Mouse (Mus musculus) liver, postnatal 0 days (tissue): ENCODE results near the gene Phrf1. TPM values are rescaled to one million over a fixed set of nuclear protein-coding genes. Genes with fewer than 3 reads are reported as not detected.

Experiments
- ATAC-seq: fragments of 200-750 bp; cut with Nextera tagmentation; 2 replicates; pipeline ENCODE4 v1.8.0; 2017; ENCODE audit warnings: mild to moderate bottlenecking, moderate library complexity
- DNase-seq: peaks from one replicate; pipeline ENCODE4 v3.0.0-alpha.2; 2016
- H3K27ac ChIP-seq: fragments of 300-500 bp; sonication (generic); 2 replicates; pipeline ENCODE4 v1.5.1; 2014; ENCODE audit warnings: antibody characterized with exemption, moderate library complexity, mild to moderate bottlenecking, low read depth
- H3K27me3 ChIP-seq: fragments of 300-500 bp; sonication (generic); 2 replicates; pipeline ENCODE4 v1.6.1; 2014; ENCODE audit warnings: low read length, control low read depth, mixed read lengths; ENCODE audit not compliant: insufficient read depth
- H3K36me3 ChIP-seq: fragments of 300-500 bp; sonication (generic); replicated peaks from 2 replicates; pipeline ENCODE4 v1.6.1; 2014; ENCODE audit warnings: mild to moderate bottlenecking, control low read depth, low read length, moderate library complexity, mixed read lengths; ENCODE audit not compliant: insufficient read depth
- H3K4me1 ChIP-seq: fragments of 300-500 bp; sonication (generic); 2 replicates; pipeline ENCODE4 v1.6.1; 2014; ENCODE audit warnings: antibody characterized with exemption, mild to moderate bottlenecking, control low read depth; ENCODE audit not compliant: insufficient read depth
- H3K4me2 ChIP-seq: fragments of 300-500 bp; sonication (generic); 2 replicates; pipeline ENCODE4 v1.6.1; 2014; ENCODE audit warnings: low read depth, mild to moderate bottlenecking, low read length, moderate library complexity, mixed read lengths
- H3K4me3 ChIP-seq: fragments of 300-500 bp; sonication (generic); 2 replicates; pipeline ENCODE4 v1.5.1; 2014; ENCODE audit warnings: low read depth, low read length
- H3K9ac ChIP-seq: fragments of 300-500 bp; sonication (generic); replicated peaks from 2 replicates; pipeline ENCODE4 v1.6.1; 2014; ENCODE audit warnings: mild to moderate bottlenecking, moderate library complexity
- H3K9me3 ChIP-seq: fragments of 300-500 bp; sonication (generic); 2 replicates; pipeline ENCODE4 v1.6.1; 2016; ENCODE audit warnings: mild to moderate bottlenecking, control low read depth, low read length, mixed read lengths
- CTCF ChIP-seq: sonication (generic); IDR thresholded peaks from 2 replicates; pipeline ENCODE4 v1.5.1; 2016; ENCODE audit warnings: antibody characterized with exemption, low read depth
- EP300 ChIP-seq: IDR thresholded peaks from 2 replicates; pipeline ENCODE4 v1.6.1; 2016; ENCODE audit warnings: antibody characterized with exemption, low read depth, mild to moderate bottlenecking
- WGBS: fragments of 180-500 bp; shearing (Covaris S2); extraction: QIAGEN DNeasy Blood & Tissue Kit; methylation state at CpG from one replicate; pipeline ENCODE4 v1.1.7; 2014; ENCODE audit not compliant: insufficient replicate concordance; 5-methylcytosine and 5-hydroxymethylcytosine counted together
- polyA plus RNA-seq: library from polyadenylated mRNA; unstranded; fragments of >200 nt; fragmentation: Nextera tagmentation; extraction: Ambion mirVana; gene quantifications from 2 replicates; pipeline ENCODE4 v1.2.1, GENCODE M21; 2015

Phrf1 gene
- polyA plus RNA-seq, 1 experiment from 2014 or later = 14.3 TPM

DNA sequence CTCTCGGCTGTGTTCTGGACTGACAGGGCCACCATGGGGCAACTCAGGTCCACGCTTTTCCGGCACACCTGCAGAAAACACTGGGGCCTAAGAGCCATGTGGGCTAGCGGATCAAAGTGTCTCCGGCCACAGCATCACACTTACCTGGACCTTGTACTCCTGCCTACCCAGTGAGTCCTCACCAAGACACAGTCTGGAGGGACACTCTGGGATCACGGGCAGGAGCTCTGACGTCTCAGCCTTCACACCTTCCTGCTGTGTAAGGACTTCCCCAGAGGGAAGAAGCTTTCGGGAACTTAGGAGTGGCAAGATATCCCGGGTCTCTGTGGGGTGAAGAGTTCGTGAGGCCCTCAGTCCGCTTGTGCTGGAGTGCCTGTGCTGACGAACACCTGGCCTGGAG is 18.4 kb upstream of the Phrf1 start:
- H3K9me3 ChIP-seq = no peaks in the 10 kb centered on the region
- H3K4me2 ChIP-seq = peak overlapping the region; percentile 51; the same call in 1 of the 2 replicates
- no peak overlapping the region for H3K4me3 ChIP-seq
- H3K27ac ChIP-seq = no peak overlapping the region
- peaks cover 30% of the 10 kb centered on the region for H3K4me1 ChIP-seq
- H3K36me3 ChIP-seq = no peaks in the 10 kb centered on the region
- DNase-seq (no peak), ATAC-seq (no peak)
- TF ChIP-seq EP300 (no peak), CTCF (no peak)
- H3K9ac ChIP-seq = no peak overlapping the region
- H3K27me3 ChIP-seq = no peaks in the 10 kb centered on the region
- 77% methylated on average over 12 of the region's 12 CpGs for WGBS

DNA sequence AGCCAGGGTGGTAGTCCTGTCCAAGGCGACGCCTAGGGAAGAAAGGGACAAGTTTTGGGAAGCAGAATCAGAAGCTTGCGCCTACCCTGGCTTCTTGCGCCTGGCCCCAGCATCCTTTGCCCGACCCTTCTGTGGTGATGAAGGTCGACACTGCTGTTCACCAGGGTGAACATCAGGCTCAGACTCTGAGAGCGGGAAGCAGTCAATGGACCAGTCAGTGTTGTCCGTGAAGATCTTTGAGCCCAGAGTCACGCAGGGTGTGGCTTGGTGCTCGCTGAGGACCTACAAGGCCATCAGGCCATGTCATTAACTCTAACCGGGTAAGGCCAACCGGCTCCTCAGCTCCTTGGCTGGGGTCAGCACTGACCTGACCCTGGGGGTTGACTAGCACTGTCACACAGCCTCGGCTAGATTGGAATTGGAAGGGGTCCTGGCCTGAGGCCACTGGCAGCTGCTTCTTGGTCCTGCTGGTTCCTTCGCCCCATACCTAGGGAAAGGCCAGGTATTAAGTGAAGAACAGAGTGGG is 17.9 kb upstream of the Phrf1 start:
- peaks cover 32% of the 10 kb centered on the region for H3K4me1 ChIP-seq
- H3K9ac ChIP-seq = no peak overlapping the region

GRCm38 (mm10) chr7:141213133-141213532 is 15.5 kb upstream of the Phrf1 start:
- TF ChIP-seq EP300 (no peak), CTCF (no peak)
- H3K4me1 ChIP-seq = peaks cover 47% of the 10 kb centered on the region
- H3K27me3 ChIP-seq = no peaks in the 10 kb centered on the region
- 85% methylated on average over 3 of the region's 3 CpGs for WGBS
- no peaks in the 10 kb centered on the region for H3K9me3 ChIP-seq
- no peak overlapping the region for H3K4me3 ChIP-seq
- DNase-seq (no peak), ATAC-seq (no peak)
- H3K9ac ChIP-seq = no peak overlapping the region
- H3K36me3 ChIP-seq = peaks cover 2% of the 10 kb centered on the region; the same call in 1 of the 2 replicates
- no peak overlapping the region for H3K27ac ChIP-seq
- no peak overlapping the region for H3K4me2 ChIP-seq

More for the DNA sequence above, 17.9 kb upstream of the Phrf1 start:
- ATAC-seq (no peak), DNase-seq (no peak)
- Histone ChIP-seq H3K36me3 (no peaks in the 10 kb centered on the region), H3K4me3 (no peak overlapping the region), H3K27ac (no peak overlapping the region), H3K27me3 (no peaks in the 10 kb centered on the region), H3K4me2 (no peak overlapping the region), H3K9me3 (no peaks in the 10 kb centered on the region)
- WGBS = 86% methylated on average over 14 of the region's 14 CpGs
- TF ChIP-seq CTCF (no peak), EP300 (no peak)

DNA sequence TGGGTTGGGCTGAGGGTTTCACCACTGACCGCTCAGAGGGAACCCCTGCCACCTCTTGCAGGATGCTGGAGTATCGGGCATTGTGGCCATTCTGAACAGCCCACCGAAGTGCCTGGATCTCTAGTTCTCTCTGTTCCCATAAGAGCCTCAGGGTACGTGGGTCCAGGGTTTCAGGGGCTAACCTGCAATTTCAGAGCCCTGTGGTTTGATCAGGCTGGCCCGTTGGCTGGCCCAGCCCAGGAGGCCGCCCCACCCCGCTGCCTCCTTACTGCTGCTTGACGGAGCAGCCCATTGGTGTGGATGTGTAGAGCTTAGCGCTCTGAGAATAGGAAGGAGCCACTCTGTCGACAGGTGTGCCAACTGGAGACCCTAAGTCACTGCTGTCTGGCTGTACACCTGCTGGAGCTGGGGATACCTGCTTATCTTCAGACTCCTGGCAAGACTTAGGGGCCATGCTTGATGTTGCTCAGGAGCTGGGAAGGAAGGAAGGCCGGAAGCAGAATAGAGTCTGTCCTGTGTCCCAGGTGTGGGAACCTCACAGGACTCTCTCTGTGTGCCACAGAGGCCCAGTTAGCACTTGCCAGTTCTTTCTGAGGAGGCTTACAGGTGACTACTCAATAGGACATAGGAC is 14.9 kb upstream of the Phrf1 start, which contains the start of gene Lmntd2:
TSS of gene Lmntd2 (minus strand) at position 476 of the 631 bp plus-strand sequence.
- DNase-seq (no peak), ATAC-seq (no peak)
- 91% methylated on average over 11 of the region's 11 CpGs for WGBS
- Histone ChIP-seq H3K9ac (no peak within 1 kb of the TSS; the same call in 1 of the 2 replicates), H3K27me3 (no peaks in the 10 kb centered on the region), H3K4me2 (peak within 1 kb of the TSS; percentile 99), H3K27ac (peak within 1 kb of the TSS; percentile 93), H3K4me3 (peak within 1 kb of the TSS; percentile 70; the same call in 1 of the 2 replicates), H3K4me1 (peaks cover 50% of the 10 kb centered on the region), H3K36me3 (peaks cover 2% of the 10 kb centered on the region; the same call in 1 of the 2 replicates), H3K9me3 (no peaks in the 10 kb centered on the region)
- no peak for TF ChIP-seq EP300
- no peak for TF ChIP-seq CTCF

- no peak overlapping the region for H3K4me3 ChIP-seq
- no peak overlapping the region for H3K4me2 ChIP-seq
- H3K9me3 ChIP-seq = no peaks in the 10 kb centered on the region
- peaks cover 2% of the 10 kb centered on the region; the same call in 1 of the 2 replicates for H3K36me3 ChIP-seq
- no peak overlapping the region for H3K9ac ChIP-seq
- ATAC-seq (no peak), DNase-seq (no peak)
- no peak for TF ChIP-seq EP300
- TF ChIP-seq CTCF = no peak
- WGBS = 66% methylated on average over 3 of the region's 3 CpGs
- H3K27ac ChIP-seq = no peak overlapping the region
- peaks cover 48% of the 10 kb centered on the region for H3K4me1 ChIP-seq
- H3K27me3 ChIP-seq = no peaks in the 10 kb centered on the region
Observed at GRCm38 (mm10) chr7:141214310-141214709, 14.3 kb upstream of the Phrf1 start.

GRCm38 (mm10) chr7:141215101-141215879 is 13.3 kb upstream of the Phrf1 start, which contains the start of gene Rassf7:
Rassf7 (plus strand) TSS chr7:141215860.
- WGBS = 3% methylated on average over 40 of the region's 41 CpGs
- peaks cover 4% of the 10 kb centered on the region; the same call in 1 of the 2 replicates for H3K36me3 ChIP-seq
- peaks cover 48% of the 10 kb centered on the region for H3K4me1 ChIP-seq
- DNase-seq (peak; percentile 97), ATAC-seq (peak; percentile 91)
- H3K9me3 ChIP-seq = no peaks in the 10 kb centered on the region
- H3K27ac ChIP-seq = peak within 1 kb of the TSS; percentile 93
- H3K9ac ChIP-seq = peak within 1 kb of the TSS; percentile 75
- peak within 1 kb of the TSS; percentile 99 for H3K4me2 ChIP-seq
- H3K4me3 ChIP-seq = peak within 1 kb of the TSS; percentile 70
- TF ChIP-seq CTCF (no peak), EP300 (no peak)
- H3K27me3 ChIP-seq = no peaks in the 10 kb centered on the region
